Mouse (Mus musculus) lung, adult 2 months (tissue): ENCODE results near the gene Pate2.

Experiments
- CTCF ChIP-seq: fragments of 200-500 bp; IDR thresholded peaks from 2 replicates; pipeline ENCODE4 v1.5.1; 2011; ENCODE audit warnings: mild to moderate bottlenecking, low read length, control low read depth; ENCODE audit not compliant: insufficient read depth
- POLR2A ChIP-seq: fragments of 200-500 bp; IDR thresholded peaks from 2 replicates; pipeline ENCODE4 v1.6.1; 2011; ENCODE audit warnings: low read depth, mild to moderate bottlenecking, control low read depth, low read length, borderline replicate concordance; ENCODE audit errors: extremely low read depth

DNA sequence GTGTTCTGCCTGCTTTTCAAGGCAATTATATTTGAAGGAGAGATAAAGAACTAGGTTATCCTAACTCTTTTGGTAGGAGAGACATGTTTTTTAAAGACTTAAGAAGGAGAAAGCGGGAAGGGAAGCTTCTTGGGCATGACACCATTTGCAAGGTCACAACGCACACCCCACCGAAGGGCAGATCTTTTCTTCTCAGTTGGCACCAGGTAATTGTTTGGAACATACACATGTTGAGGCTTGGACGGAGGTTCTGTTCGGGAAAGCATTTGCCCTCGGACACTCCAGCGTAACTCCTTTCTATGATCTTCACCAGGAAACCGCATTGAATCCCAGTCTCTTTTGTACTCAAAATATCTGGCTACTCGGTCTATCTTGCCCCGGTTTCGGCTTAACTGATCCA, 9.0 kb upstream of the Pate2 start:
- TF ChIP-seq CTCF: no peak
- TF ChIP-seq POLR2A: no peak
